Mouse (Mus musculus): ENCODE measurements at regions not wholly inside any gene's neighbourhood (a gene's known extent, or its start where the extent isn't known, plus 50 kb on each side); places are given as distances from the start of the nearest gene placed in this dataset.
"Not testable (repeated sequence)": the region's sequence is repeated elsewhere in the genome, so short reads cannot be mapped to it uniquely, and the experiment has no call there.

- H3K4me3 ChIP-seq: no peak overlapping the region
- peak in 1 of 2 experiments; percentile 19 for DNase-seq (ENCODE audit: extremely low spot score in 1 of 2, low spot score in 2 of 2)
- peak; percentile 44 for TF ChIP-seq CTCF (IDR thresholded peaks at IDR 0.05)
- H3K27ac ChIP-seq: no peak overlapping the region
- intact Hi-C loops (cut with DNase I): loop anchor here (5.0 kb wide), 1 partner anchor 964 kb away; no protein-coding TSS in a partner anchor
Measured at GRCm38 (mm10) chrX:79760887-79761286, 89.7 kb upstream of the Mageb16 start.

GRCm38 (mm10) chrX:79758596-79758995 lies 87.4 kb upstream of the Mageb16 start:
- DNase-seq (ENCODE audit: extremely low spot score in 1 of 2, low spot score in 2 of 2): not testable (repeated sequence)

More at GRCm38 (mm10) chrX:79758596-79758995, 87.4 kb upstream of the Mageb16 start:
- H3K27ac ChIP-seq; intact Hi-C loops (cut with DNase I); H3K4me3 ChIP-seq: not testable (repeated sequence)
